Mouse (Mus musculus): Measurements from ENCODE around the gene Btnl2. TPM values are rescaled to one million over a fixed set of nuclear protein-coding genes. Genes with fewer than 3 reads are reported as not detected.

The Btnl2 gene
- polyA plus RNA-seq, 1 experiment from 2014 or later = 0.08 TPM

DNA sequence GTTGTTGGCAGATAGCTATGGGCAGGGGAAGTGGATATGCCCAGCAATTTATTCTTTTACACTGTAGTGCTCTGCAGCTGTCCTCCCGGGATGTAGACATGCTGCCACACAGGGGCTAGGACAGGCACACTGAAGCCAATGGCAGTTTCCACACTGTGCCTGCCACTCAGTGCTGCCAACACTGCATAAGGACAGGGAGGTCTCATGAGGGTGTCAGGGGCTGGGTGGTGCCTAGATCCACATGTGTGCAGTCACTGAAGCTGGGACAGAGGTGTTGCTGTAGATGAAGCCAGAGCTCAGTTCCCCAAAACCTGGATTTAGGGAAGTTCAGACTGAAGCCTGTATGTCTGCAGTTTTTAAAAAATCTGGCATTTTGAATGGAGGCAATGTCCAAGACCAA lies 42.4 kb upstream of the Btnl2 start:
- Histone ChIP-seq H3K4me1 (ENCODE audit: control insufficient read depth, insufficient read depth, low read length) (no peaks in the 10 kb centered on the region), H3K9me3 (replicated peaks; ENCODE audit: control insufficient read depth, low read length) (no peaks in the 10 kb centered on the region), H3K27ac (replicated peaks; ENCODE audit: low read depth, low read length) (no peak overlapping the region), H3K9ac (replicated peaks; ENCODE audit: low read length) (no peak overlapping the region), H3K4me3 (ENCODE audit: low read depth, low read length) (no peak overlapping the region), H3K36me3 (replicated peaks; ENCODE audit: control insufficient read depth, insufficient read depth, low read depth, low read length) (no peaks in the 10 kb centered on the region), H3K27me3 (ENCODE audit: control insufficient read depth, insufficient read depth, low read length) (no peaks in the 10 kb centered on the region), H3K4me2 (ENCODE audit: low read depth, low read length) (no peak overlapping the region)
- DNase-seq (ENCODE audit: low spot score) (no peak), ATAC-seq (replicated peaks; ENCODE audit: insufficient number of reproducible peaks, low FRiP score, low TSS enrichment, low read depth) (no peak)
- 82% methylated on average over 1 of the region's 1 CpGs for WGBS

DNA sequence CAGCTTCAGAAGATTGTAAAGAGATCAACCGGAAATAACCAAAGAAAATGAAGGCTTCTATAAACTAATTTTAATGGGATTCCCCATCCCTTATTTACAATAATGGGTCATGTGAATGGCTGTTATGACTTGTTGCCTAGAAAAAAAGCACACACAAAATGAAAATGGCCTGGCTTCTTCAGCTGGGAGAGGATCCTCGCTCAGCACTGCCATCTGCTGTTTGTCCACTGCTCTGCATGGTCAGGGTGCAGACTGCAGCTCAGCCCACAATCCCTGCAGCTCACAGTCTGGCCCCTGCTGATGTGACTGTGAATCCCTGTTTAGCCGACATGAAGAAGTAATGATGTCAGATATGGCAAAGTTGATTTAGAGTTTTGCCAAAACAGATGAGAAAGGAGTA lies 41.2 kb upstream of the Btnl2 start:
- H3K4me2 ChIP-seq (ENCODE audit: low read depth, low read length) = no peak overlapping the region
- H3K36me3 ChIP-seq (replicated peaks; ENCODE audit: control insufficient read depth, insufficient read depth, low read depth, low read length) = no peaks in the 10 kb centered on the region
- no peaks in the 10 kb centered on the region for H3K9me3 ChIP-seq (replicated peaks; ENCODE audit: control insufficient read depth, low read length)
- WGBS = 32% methylated on average over 3 of the region's 3 CpGs
- no peaks in the 10 kb centered on the region for H3K27me3 ChIP-seq (ENCODE audit: control insufficient read depth, insufficient read depth, low read length)
- no peaks in the 10 kb centered on the region for H3K4me1 ChIP-seq (ENCODE audit: control insufficient read depth, insufficient read depth, low read length)
- ATAC-seq (replicated peaks; ENCODE audit: insufficient number of reproducible peaks, low FRiP score, low TSS enrichment, low read depth) (no peak), DNase-seq (ENCODE audit: low spot score) (peak; percentile 80)
- no peak overlapping the region for H3K9ac ChIP-seq (replicated peaks; ENCODE audit: low read length)
- H3K27ac ChIP-seq (replicated peaks; ENCODE audit: low read depth, low read length) = no peak overlapping the region
- H3K4me3 ChIP-seq (ENCODE audit: low read depth, low read length) = no peak overlapping the region

DNA sequence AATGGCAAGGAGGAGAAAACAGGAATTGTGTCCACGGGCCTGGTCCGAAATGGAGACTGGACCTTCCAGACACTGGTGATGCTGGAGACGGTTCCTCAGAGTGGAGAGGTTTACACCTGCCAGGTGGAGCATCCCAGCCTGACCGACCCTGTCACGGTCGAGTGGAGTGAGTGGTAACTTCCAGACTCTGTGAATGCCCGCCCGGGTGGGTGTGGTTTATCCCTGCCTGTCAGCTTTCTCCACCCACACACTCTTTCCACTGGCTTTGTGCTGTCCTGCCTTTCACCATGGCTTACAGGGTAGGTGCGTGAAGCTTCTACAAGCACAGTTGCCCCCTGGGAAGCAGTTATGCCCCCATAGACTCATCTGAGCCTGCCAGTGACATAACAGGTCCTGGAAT lies 40.3 kb upstream of the Btnl2 start:
- no peak overlapping the region for H3K27ac ChIP-seq (replicated peaks; ENCODE audit: low read depth, low read length)
- H3K36me3 ChIP-seq (replicated peaks; ENCODE audit: control insufficient read depth, insufficient read depth, low read depth, low read length) = no peaks in the 10 kb centered on the region
- H3K9me3 ChIP-seq (replicated peaks; ENCODE audit: control insufficient read depth, low read length) = no peaks in the 10 kb centered on the region
- H3K4me3 ChIP-seq (ENCODE audit: low read depth, low read length) = no peak overlapping the region
- no peak overlapping the region for H3K4me2 ChIP-seq (ENCODE audit: low read depth, low read length)
- ATAC-seq (replicated peaks; ENCODE audit: insufficient number of reproducible peaks, low FRiP score, low TSS enrichment, low read depth) (no peak), DNase-seq (ENCODE audit: low spot score) (no peak)
- no peak overlapping the region for H3K9ac ChIP-seq (replicated peaks; ENCODE audit: low read length)
- H3K27me3 ChIP-seq (ENCODE audit: control insufficient read depth, insufficient read depth, low read length) = no peaks in the 10 kb centered on the region
- WGBS = 66% methylated on average over 9 of the region's 9 CpGs
- H3K4me1 ChIP-seq (ENCODE audit: control insufficient read depth, insufficient read depth, low read length) = no peaks in the 10 kb centered on the region

- 83% methylated on average over 1 of the region's 1 CpGs for WGBS
- no peak overlapping the region for H3K9ac ChIP-seq (replicated peaks; ENCODE audit: low read length)
Observed at GRCm38 (mm10) chr17:34315512-34315911, 39.1 kb upstream of the Btnl2 start.

DNA sequence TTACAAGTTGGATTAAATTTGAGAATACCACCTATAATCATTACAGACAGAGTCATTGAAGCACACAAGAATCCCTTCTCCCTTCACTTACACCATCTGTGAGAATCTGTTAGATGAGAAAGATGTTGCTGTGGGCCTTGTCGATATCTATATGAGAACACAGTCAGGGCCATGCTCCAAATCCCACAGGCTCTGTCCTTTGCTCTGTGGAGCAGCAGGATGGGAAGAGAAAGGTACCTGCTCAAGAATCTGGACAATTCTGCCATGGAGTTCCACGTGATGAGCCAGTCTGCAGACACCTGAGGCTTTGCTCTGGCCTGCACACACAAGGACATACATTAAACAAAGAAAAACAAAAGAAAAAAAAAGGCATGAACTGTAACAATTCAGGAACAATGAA lies 37.9 kb upstream of the Btnl2 start:
- no peak overlapping the region for H3K4me3 ChIP-seq (ENCODE audit: low read depth, low read length)
- H3K27ac ChIP-seq (replicated peaks; ENCODE audit: low read depth, low read length) = no peak overlapping the region
- H3K9me3 ChIP-seq (replicated peaks; ENCODE audit: control insufficient read depth, low read length) = no peaks in the 10 kb centered on the region
- ATAC-seq (replicated peaks; ENCODE audit: insufficient number of reproducible peaks, low FRiP score, low TSS enrichment, low read depth) (no peak), DNase-seq (ENCODE audit: low spot score) (no peak)
- H3K36me3 ChIP-seq (replicated peaks; ENCODE audit: control insufficient read depth, insufficient read depth, low read depth, low read length) = no peaks in the 10 kb centered on the region
- 81% methylated on average over 2 of the region's 2 CpGs for WGBS
- H3K4me2 ChIP-seq (ENCODE audit: low read depth, low read length) = no peak overlapping the region
- H3K27me3 ChIP-seq (ENCODE audit: control insufficient read depth, insufficient read depth, low read length) = no peaks in the 10 kb centered on the region
- H3K4me1 ChIP-seq (ENCODE audit: control insufficient read depth, insufficient read depth, low read length) = no peaks in the 10 kb centered on the region
- no peak overlapping the region for H3K9ac ChIP-seq (replicated peaks; ENCODE audit: low read length)

More at GRCm38 (mm10) chr17:34315512-34315911, 39.1 kb upstream of the Btnl2 start:
- Histone ChIP-seq H3K36me3 (replicated peaks; ENCODE audit: control insufficient read depth, insufficient read depth, low read depth, low read length) (no peaks in the 10 kb centered on the region), H3K27me3 (ENCODE audit: control insufficient read depth, insufficient read depth, low read length) (no peaks in the 10 kb centered on the region), H3K4me2 (ENCODE audit: low read depth, low read length) (no peak overlapping the region), H3K4me1 (ENCODE audit: control insufficient read depth, insufficient read depth, low read length) (no peaks in the 10 kb centered on the region), H3K27ac (replicated peaks; ENCODE audit: low read depth, low read length) (no peak overlapping the region), H3K4me3 (ENCODE audit: low read depth, low read length) (no peak overlapping the region), H3K9me3 (replicated peaks; ENCODE audit: control insufficient read depth, low read length) (no peaks in the 10 kb centered on the region)
- no peak for DNase-seq (ENCODE audit: low spot score)
- ATAC-seq (replicated peaks; ENCODE audit: insufficient number of reproducible peaks, low FRiP score, low TSS enrichment, low read depth) = no peak

DNA sequence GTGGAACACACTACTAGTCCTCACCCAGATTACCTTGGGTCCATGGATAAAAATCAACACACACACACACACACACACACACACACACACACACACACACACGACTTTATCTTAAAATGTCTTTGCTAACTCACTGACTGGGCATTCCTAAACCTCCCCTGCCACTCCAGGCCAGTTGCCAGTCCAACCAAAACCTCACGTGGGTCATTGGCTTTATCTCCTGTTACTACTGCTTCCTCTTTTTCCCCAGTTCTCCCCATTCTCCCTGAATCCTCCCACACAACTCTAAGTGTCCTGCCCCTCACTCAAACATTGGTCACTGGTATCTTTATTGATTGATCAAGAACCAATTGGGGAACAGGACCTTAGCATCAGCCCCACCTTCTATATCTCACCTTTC lies 37.3 kb upstream of the Btnl2 start:
- H3K4me2 ChIP-seq (ENCODE audit: low read depth, low read length) = no peak overlapping the region
- no peak overlapping the region for H3K27ac ChIP-seq (replicated peaks; ENCODE audit: low read depth, low read length)
- no peaks in the 10 kb centered on the region for H3K36me3 ChIP-seq (replicated peaks; ENCODE audit: control insufficient read depth, insufficient read depth, low read depth, low read length)
- H3K4me1 ChIP-seq (ENCODE audit: control insufficient read depth, insufficient read depth, low read length) = no peaks in the 10 kb centered on the region
- no peaks in the 10 kb centered on the region for H3K9me3 ChIP-seq (replicated peaks; ENCODE audit: control insufficient read depth, low read length)
- H3K9ac ChIP-seq (replicated peaks; ENCODE audit: low read length) = no peak overlapping the region
- H3K4me3 ChIP-seq (ENCODE audit: low read depth, low read length) = no peak overlapping the region
- no peaks in the 10 kb centered on the region for H3K27me3 ChIP-seq (ENCODE audit: control insufficient read depth, insufficient read depth, low read length)
- 28% methylated on average over 2 of the region's 2 CpGs for WGBS
- ATAC-seq (replicated peaks; ENCODE audit: insufficient number of reproducible peaks, low FRiP score, low TSS enrichment, low read depth) (no peak), DNase-seq (ENCODE audit: low spot score) (no peak)

DNA sequence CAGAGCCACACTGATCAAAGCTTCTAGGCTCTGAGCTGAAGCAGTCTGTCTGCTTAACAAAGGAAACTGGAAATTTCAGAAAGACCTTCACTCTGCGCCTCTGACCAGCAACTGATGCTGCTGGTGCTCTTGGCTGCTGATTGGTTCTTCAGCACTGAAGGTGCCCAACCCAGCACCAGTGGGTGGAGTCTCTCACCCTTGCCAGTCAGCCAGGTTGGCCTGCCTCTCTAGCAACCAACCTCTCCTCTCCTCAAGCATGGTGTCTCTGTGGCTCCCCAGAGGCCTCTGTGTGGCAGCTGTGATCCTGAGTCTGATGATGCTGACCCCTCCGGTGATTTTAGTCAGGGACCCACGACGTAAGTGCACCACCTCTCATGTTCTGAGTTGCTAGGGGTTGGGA lies 29.2 kb upstream of the Btnl2 start, which contains the start of gene H2-Eb2:
TSS of gene H2-Eb2 (plus strand) at position 230 of the 400 bp plus-strand sequence.
- H3K4me2 ChIP-seq (ENCODE audit: low read depth, low read length) = no peak within 1 kb of the TSS
- 47% methylated on average over 4 of the region's 4 CpGs for WGBS

DNA sequence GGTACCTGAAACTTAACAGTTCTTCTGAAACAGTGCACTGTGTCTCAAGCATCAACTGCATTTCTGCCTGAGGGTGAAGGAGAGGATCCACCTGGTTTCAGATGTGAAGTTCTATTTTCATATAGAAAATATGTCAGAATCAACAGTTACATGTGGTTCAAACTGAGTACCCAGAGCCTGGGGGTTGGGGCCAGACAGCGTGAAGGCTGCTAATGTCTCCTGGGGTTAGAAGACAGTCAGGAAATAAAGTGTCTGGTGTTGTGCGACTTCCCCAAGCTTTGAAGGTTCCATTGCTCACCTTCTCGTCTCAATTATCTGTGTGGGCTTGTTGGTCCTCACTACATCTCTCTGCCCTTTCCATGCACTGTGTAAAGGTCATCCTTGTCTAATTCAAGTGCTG lies 28.2 kb upstream of the Btnl2 start:
- Histone ChIP-seq H3K9ac (replicated peaks; ENCODE audit: low read length) (no peak overlapping the region), H3K27ac (replicated peaks; ENCODE audit: low read depth, low read length) (no peak overlapping the region), H3K36me3 (replicated peaks; ENCODE audit: control insufficient read depth, insufficient read depth, low read depth, low read length) (no peaks in the 10 kb centered on the region), H3K4me3 (ENCODE audit: low read depth, low read length) (no peak overlapping the region), H3K4me1 (ENCODE audit: control insufficient read depth, insufficient read depth, low read length) (no peaks in the 10 kb centered on the region), H3K27me3 (ENCODE audit: control insufficient read depth, insufficient read depth, low read length) (no peaks in the 10 kb centered on the region), H3K9me3 (replicated peaks; ENCODE audit: control insufficient read depth, low read length) (no peaks in the 10 kb centered on the region), H3K4me2 (ENCODE audit: low read depth, low read length) (no peak overlapping the region)
- WGBS = 75% methylated on average over 3 of the region's 3 CpGs
- ATAC-seq (replicated peaks; ENCODE audit: insufficient number of reproducible peaks, low FRiP score, low TSS enrichment, low read depth) = no peak
- DNase-seq (ENCODE audit: low spot score) = no peak

More for the DNA sequence above, 29.2 kb upstream of the Btnl2 start, which contains the start of gene H2-Eb2:
- DNase-seq (ENCODE audit: low spot score) (no peak), ATAC-seq (replicated peaks; ENCODE audit: insufficient number of reproducible peaks, low FRiP score, low TSS enrichment, low read depth) (no peak)
- Histone ChIP-seq H3K27ac (replicated peaks; ENCODE audit: low read depth, low read length) (no peak within 1 kb of the TSS), H3K9ac (replicated peaks; ENCODE audit: low read length) (no peak within 1 kb of the TSS), H3K4me1 (ENCODE audit: control insufficient read depth, insufficient read depth, low read length) (no peaks in the 10 kb centered on the region), H3K27me3 (ENCODE audit: control insufficient read depth, insufficient read depth, low read length) (no peaks in the 10 kb centered on the region), H3K36me3 (replicated peaks; ENCODE audit: control insufficient read depth, insufficient read depth, low read depth, low read length) (no peaks in the 10 kb centered on the region), H3K9me3 (replicated peaks; ENCODE audit: control insufficient read depth, low read length) (no peaks in the 10 kb centered on the region), H3K4me3 (ENCODE audit: low read depth, low read length) (no peak within 1 kb of the TSS)

All from embryonic facial prominence, embryonic 11.5 days (tissue).